Mouse (Mus musculus) small intestine, adult 2 months (tissue): ENCODE data around the gene Pcx. TPM values are rescaled to one million over a fixed set of nuclear protein-coding genes. Genes with fewer than 3 reads are reported as not detected.

Experiments
- H3K27ac ChIP-seq: fragments of 200-500 bp; 2 replicates; pipeline ENCODE4 v1.5.1; 2012; ENCODE audit warnings: low read depth, low read length, control low read depth, inconsistent platforms; ENCODE audit not compliant: insufficient read depth
- H3K27me3 ChIP-seq: fragments of 200-500 bp; 2 replicates; pipeline ENCODE4 v1.6.1; 2012; ENCODE audit warnings: mild to moderate bottlenecking, moderate library complexity, low read length, inconsistent platforms; ENCODE audit not compliant: control insufficient read depth, insufficient read depth
- H3K36me3 ChIP-seq: fragments of 200-500 bp; 2 replicates; pipeline ENCODE4 v1.6.1; 2012; ENCODE audit warnings: mild to moderate bottlenecking, low read length, control low read depth, inconsistent platforms; ENCODE audit not compliant: control insufficient read depth, insufficient read depth
- H3K4me1 ChIP-seq: fragments of 200-500 bp; 2 replicates; pipeline ENCODE4 v1.6.1; 2012; ENCODE audit warnings: low read length, inconsistent platforms, mixed read lengths; ENCODE audit not compliant: control insufficient read depth, insufficient read depth, insufficient read length
- H3K4me3 ChIP-seq: fragments of 200-500 bp; 2 replicates; pipeline ENCODE4 v1.5.1; 2012; ENCODE audit warnings: low read depth, mild to moderate bottlenecking, control low read depth, inconsistent platforms, low read length, moderate library complexity
- CTCF ChIP-seq: fragments of 200-500 bp; IDR thresholded peaks from 2 replicates; pipeline ENCODE4 v1.5.1; 2012; ENCODE audit warnings: low read depth, mild to moderate bottlenecking, control low read depth, inconsistent platforms, low read length, moderate library complexity, mixed read lengths; ENCODE audit not compliant: insufficient replicate concordance, insufficient read length; ENCODE audit errors: extremely low read depth
- POLR2A ChIP-seq: fragments of 200-500 bp; IDR thresholded peaks from 2 replicates; pipeline ENCODE4 v1.6.1; 2012; ENCODE audit warnings: low read depth, mild to moderate bottlenecking, control low read depth, inconsistent platforms, low read length, moderate library complexity
- WGBS: fragments of 180-500 bp; shearing (Covaris S2); methylation state at CpG from one replicate; pipeline ENCODE4 v1.1.7; 2018; 5-methylcytosine and 5-hydroxymethylcytosine counted together
- polyA plus RNA-seq: library from polyadenylated mRNA; depleted of rRNA; stranded (reverse); fragments of >200 nt; gene quantifications from 2 replicates; pipeline ENCODE4 v1.2.3, GENCODE M21; 2012

Pcx gene
- polyA plus RNA-seq, 1 experiment, result 31.3 TPM

- H3K4me3 ChIP-seq, result peak overlapping the region; percentile 71
- no peaks in the 10 kb centered on the region for H3K36me3 ChIP-seq
- H3K27ac ChIP-seq, result peak overlapping the region; percentile 78
- WGBS, result under 1% methylated on average over 70 of the region's 70 CpGs
- no peaks in the 10 kb centered on the region for H3K27me3 ChIP-seq
- peaks cover 8% of the 10 kb centered on the region for H3K4me1 ChIP-seq
- TF ChIP-seq CTCF (no peak), POLR2A (no peak)
Measured at GRCm38 (mm10) chr19:4476601-4477257, 33.5 kb upstream of the Pcx start.

- 7% methylated on average over 21 of the region's 21 CpGs for WGBS
- H3K27me3 ChIP-seq, result no peaks in the 10 kb centered on the region
- H3K4me3 ChIP-seq, result peak within 1 kb of the TSS; percentile 71
- peak within 1 kb of the TSS; percentile 80 for H3K27ac ChIP-seq
- no peak for TF ChIP-seq CTCF
- TF ChIP-seq POLR2A, result peak; percentile 23; the same call in 1 of the 2 replicates
- peaks cover 8% of the 10 kb centered on the region for H3K4me1 ChIP-seq
- no peaks in the 10 kb centered on the region for H3K36me3 ChIP-seq
Measured at GRCm38 (mm10) chr19:4477345-4478189, 32.7 kb upstream of the Pcx start, which contains the start of gene Syt12. Gene Syt12 (minus strand): TSS chr19:4477447.

GRCm38 (mm10) chr19:4478190-4478516 lies 32.1 kb upstream of the Pcx start:
- Histone ChIP-seq H3K4me3 (no peak overlapping the region), H3K27me3 (no peaks in the 10 kb centered on the region), H3K27ac (peak overlapping the region; percentile 80), H3K36me3 (no peaks in the 10 kb centered on the region), H3K4me1 (peaks cover 8% of the 10 kb centered on the region)
- WGBS, result 0% methylated on average over 1 of the region's 1 CpGs
- TF ChIP-seq POLR2A (no peak), CTCF (peak; percentile 26; the same call in 1 of the 2 replicates)

GRCm38 (mm10) chr19:4480041-4480440 lies 30.2 kb upstream of the Pcx start:
- Histone ChIP-seq H3K36me3 (no peaks in the 10 kb centered on the region), H3K4me3 (no peak overlapping the region), H3K4me1 (peaks cover 8% of the 10 kb centered on the region), H3K27me3 (no peaks in the 10 kb centered on the region), H3K27ac (no peak overlapping the region)
- WGBS, result 88% methylated on average over 2 of the region's 2 CpGs
- TF ChIP-seq CTCF (no peak), POLR2A (no peak)

- Histone ChIP-seq H3K27me3 (no peaks in the 10 kb centered on the region), H3K36me3 (no peaks in the 10 kb centered on the region), H3K27ac (no peak overlapping the region), H3K4me1 (peaks cover 10% of the 10 kb centered on the region), H3K4me3 (no peak overlapping the region)
- WGBS, result 37% methylated on average over 4 of the region's 4 CpGs
- TF ChIP-seq POLR2A (no peak), CTCF (no peak)
Measured at GRCm38 (mm10) chr19:4481326-4481725, 28.9 kb upstream of the Pcx start.

GRCm38 (mm10) chr19:4482111-4482859 lies 28.0 kb upstream of the Pcx start:
- no peaks in the 10 kb centered on the region for H3K36me3 ChIP-seq
- no peak overlapping the region for H3K27ac ChIP-seq
- peaks cover 5% of the 10 kb centered on the region; the same call in 1 of the 2 replicates for H3K4me1 ChIP-seq
- TF ChIP-seq CTCF (no peak), POLR2A (no peak)
- 84% methylated on average over 3 of the region's 3 CpGs for WGBS
- H3K27me3 ChIP-seq, result no peaks in the 10 kb centered on the region
- H3K4me3 ChIP-seq, result no peak overlapping the region

- peaks cover 2% of the 10 kb centered on the region; the same call in 1 of the 2 replicates for H3K4me1 ChIP-seq
- no peak overlapping the region for H3K4me3 ChIP-seq
- TF ChIP-seq CTCF (no peak), POLR2A (no peak)
- no peaks in the 10 kb centered on the region for H3K27me3 ChIP-seq
- no peak overlapping the region for H3K27ac ChIP-seq
- 40% methylated on average over 5 of the region's 5 CpGs for WGBS
- no peaks in the 10 kb centered on the region for H3K36me3 ChIP-seq
Measured at GRCm38 (mm10) chr19:4485006-4485405, 25.3 kb upstream of the Pcx start.
